Mouse (Mus musculus) MEL (cell line): ENCODE measurements around the gene Atp8a1. TPM values are rescaled to one million over a fixed set of nuclear protein-coding genes. Genes with fewer than 3 reads are reported as not detected.

Source experiments
- DNase-seq: peaks from one replicate; pipeline ENCODE4 v3.0.0; 2011; ENCODE audit warnings: low read depth, low spot score
- H3K27ac ChIP-seq: 2 replicates; pipeline ENCODE4 v1.5.1; 2012; ENCODE audit warnings: low read depth, mild to moderate bottlenecking, control low read depth, low read length, moderate library complexity; ENCODE audit not compliant: control insufficient read depth
- H3K27me3 ChIP-seq, 2 experiments: fragments of 150-350 bp in 1 of 2; sonication (generic) in 1 of 2; 2 replicates each; pipeline ENCODE4 v1.6.1; 2012; ENCODE audit warnings: low read length in 2 of 2, mild to moderate bottlenecking in 2 of 2, improper control_type of control experiment in 1 of 2, moderate library complexity in 1 of 2; ENCODE audit not compliant: insufficient read depth in 2 of 2, control insufficient read depth in 1 of 2
- H3K36me3 ChIP-seq, 2 experiments: 2 replicates each; pipeline ENCODE4 v1.6.1; 2012 to 2014; ENCODE audit warnings: low read length in 2 of 2, improper control_type of control experiment in 1 of 2, inconsistent platforms in 1 of 2, mild to moderate bottlenecking in 1 of 2; ENCODE audit not compliant: insufficient read depth in 2 of 2, control insufficient read depth in 1 of 2
- H3K4me1 ChIP-seq, 2 experiments: fragments of 150-350 bp in 1 of 2; sonication (generic) in 1 of 2; 2 replicates each; pipeline ENCODE4 v1.6.1; 2012; ENCODE audit warnings: low read length in 2 of 2, improper control_type of control experiment in 1 of 2, mild to moderate bottlenecking in 1 of 2; ENCODE audit not compliant: insufficient read depth in 2 of 2, control insufficient read depth in 1 of 2
- H3K4me3 ChIP-seq, 2 experiments: fragments of 150-350 bp in 1 of 2; sonication (generic) in 1 of 2; 2 replicates each; pipeline ENCODE4 v1.5.1; 2012; ENCODE audit warnings: low read depth in 2 of 2, low read length in 2 of 2, mild to moderate bottlenecking in 2 of 2, moderate library complexity in 2 of 2, control low read depth in 1 of 2, improper control_type of control experiment in 1 of 2; ENCODE audit not compliant: control insufficient read depth in 1 of 2, insufficient read depth in 1 of 2
- H3K79me2 ChIP-seq: 2 replicates; pipeline ENCODE4 v1.6.1; 2012; ENCODE audit warnings: mild to moderate bottlenecking, low read length, moderate library complexity; ENCODE audit not compliant: control insufficient read depth, poor library complexity, insufficient read depth
- H3K9ac ChIP-seq: 2 replicates; pipeline ENCODE4 v1.6.1; 2012; ENCODE audit warnings: low read depth, mild to moderate bottlenecking, control low read depth, low read length, moderate library complexity; ENCODE audit not compliant: control insufficient read depth, poor library complexity, severe bottlenecking
- H3K9me3 ChIP-seq: fragments of 150-350 bp; sonication (generic); replicated peaks from 2 replicates; pipeline ENCODE4 v1.6.1; 2012; ENCODE audit warnings: mild to moderate bottlenecking, low read length, improper control_type of control experiment, moderate library complexity; ENCODE audit not compliant: insufficient read depth
- ELF1 ChIP-seq: IDR thresholded peaks from 2 replicates; pipeline ENCODE4 v1.6.1; 2014; ENCODE audit warnings: low read depth, mild to moderate bottlenecking, inconsistent platforms, low read length, improper control_type of control experiment, moderate library complexity
- EP300 ChIP-seq, 2 experiments: IDR thresholded peaks; 2 replicates each; pipeline ENCODE4 v1.6.1; 2011; ENCODE audit warnings: improper control_type of control experiment in 2 of 2, low read length in 2 of 2, low read depth in 1 of 2, mild to moderate bottlenecking in 1 of 2
- ETS1 ChIP-seq: IDR thresholded peaks from 2 replicates; pipeline ENCODE4 v1.6.1; 2012; ENCODE audit warnings: low read depth, mild to moderate bottlenecking, inconsistent platforms, low read length, improper control_type of control experiment, moderate library complexity
- GATA1 ChIP-seq: IDR thresholded peaks from 2 replicates; pipeline ENCODE4 v1.6.1; 2011; ENCODE audit warnings: low read depth, low read length, improper control_type of control experiment
- JUND ChIP-seq: IDR thresholded peaks from 2 replicates; pipeline ENCODE4 v1.6.1; 2011; ENCODE audit warnings: low read depth, mild to moderate bottlenecking, improper control_type of control experiment, low read length
- MAX ChIP-seq: IDR thresholded peaks from 2 replicates; pipeline ENCODE4 v1.6.1; 2011; ENCODE audit warnings: low read length, improper control_type of control experiment
- MAZ ChIP-seq: IDR thresholded peaks from 2 replicates; pipeline ENCODE4 v1.6.1; 2012; ENCODE audit warnings: low read depth, mild to moderate bottlenecking, inconsistent platforms, low read length, improper control_type of control experiment
- MEF2A ChIP-seq: IDR thresholded peaks from 2 replicates; pipeline ENCODE4 v1.6.1; 2014; ENCODE audit warnings: low read depth, mild to moderate bottlenecking, inconsistent platforms, low read length, improper control_type of control experiment; ENCODE audit not compliant: poor library complexity, insufficient replicate concordance, severe bottlenecking; ENCODE audit errors: extremely low read depth
- NRF1 ChIP-seq: IDR thresholded peaks from 2 replicates; pipeline ENCODE4 v1.6.1; 2014; ENCODE audit warnings: low read depth, mild to moderate bottlenecking, inconsistent platforms, low read length, improper control_type of control experiment, moderate library complexity; ENCODE audit not compliant: poor library complexity, insufficient read depth, severe bottlenecking
- RAD21 ChIP-seq: IDR thresholded peaks from 2 replicates; pipeline ENCODE4 v1.6.1; 2011; ENCODE audit warnings: mild to moderate bottlenecking, low read depth, low read length, improper control_type of control experiment
- RCOR1 ChIP-seq: IDR thresholded peaks from 2 replicates; pipeline ENCODE4 v1.6.1; 2012; ENCODE audit warnings: low read depth, mild to moderate bottlenecking, inconsistent platforms, low read length, improper control_type of control experiment
- SIN3A ChIP-seq: IDR thresholded peaks from 2 replicates; pipeline ENCODE4 v1.6.1; 2012; ENCODE audit warnings: low read length, improper control_type of control experiment, inconsistent platforms
- TCF12 ChIP-seq: IDR thresholded peaks from 2 replicates; pipeline ENCODE4 v1.6.1; 2014; ENCODE audit warnings: low read depth, mild to moderate bottlenecking, inconsistent platforms, low read length, improper control_type of control experiment, moderate library complexity
- UBTF ChIP-seq: IDR thresholded peaks from 2 replicates; pipeline ENCODE4 v1.6.1; 2012; ENCODE audit warnings: low read depth, mild to moderate bottlenecking, inconsistent platforms, low read length, improper control_type of control experiment, moderate library complexity, borderline replicate concordance; ENCODE audit not compliant: insufficient read depth
- ZC3H11A ChIP-seq: IDR thresholded peaks from 2 replicates; pipeline ENCODE4 v1.6.1; 2012; ENCODE audit warnings: low read depth, mild to moderate bottlenecking, inconsistent platforms, low read length, improper control_type of control experiment
- ZKSCAN1 ChIP-seq: IDR thresholded peaks from 2 replicates; pipeline ENCODE4 v1.6.1; 2012; ENCODE audit warnings: low read depth, mild to moderate bottlenecking, inconsistent platforms, low read length, improper control_type of control experiment, moderate library complexity
- polyA plus RNA-seq, 2 experiments: library from polyadenylated mRNA; stranded (reverse) in 1 of 2; unstranded in 1 of 2; fragments of >175 nt in 1 of 2; fragments of >200 nt in 1 of 2; gene quantifications; 2 replicates each; pipeline versions ENCODE4 v1.2.1 to v1.2.4; 2012; ENCODE audit warnings: low replicate concordance in 2 of 2, low read depth in 1 of 2; ENCODE audit not compliant: insufficient read length in 2 of 2, insufficient read depth in 1 of 2, missing spikeins in 1 of 2
- total RNA-seq: library from RNA; depleted of rRNA; stranded (reverse); fragments of 300-350 nt; gene quantifications from 2 replicates; pipeline ENCODE4 v1.2.3, GENCODE M21; 2012

The Atp8a1 gene
- total and polyA plus RNA-seq, 3 experiments, result 18.2 to 22.1 TPM; not detected in 1

- no peak overlapping the region for H3K4me3 ChIP-seq
These were observed 36.4 kb upstream of the Atp8a1 start for GRCm38 (mm10) chr5:67883564-67884171.

GRCm38 (mm10) chr5:67871414-67871813 is 24.2 kb upstream of the Atp8a1 start:
- no peaks in the 10 kb centered on the region for H3K9me3 ChIP-seq
- TF ChIP-seq GATA1, result peak; percentile 55
- peak; percentile 61 for TF ChIP-seq RCOR1
- no peak for TF ChIP-seq SIN3A
- no peak for TF ChIP-seq ZC3H11A
- TF ChIP-seq ETS1, result peak; percentile 84
- peak; percentile 50; the same call in 1 of the 2 replicates for TF ChIP-seq TCF12
- peak; percentile 37 to 47; a peak in 3 of 4 replicates for TF ChIP-seq EP300 (IDR thresholded peaks at IDR 0.05; ENCODE audit: low read depth in 1 of 2, low read length in 2 of 2)
- TF ChIP-seq, all 39 proteins: peak for 5
- Histone ChIP-seq H3K4me1 (no peaks in the 10 kb centered on the region), H3K27me3 (no peaks in the 10 kb centered on the region), H3K27ac (no peak overlapping the region), H3K9ac (no peak overlapping the region), H3K36me3 (peaks cover 0 to 5% of the 10 kb centered on the region in 2 experiments; a peak in 2 of 4 replicates), H3K4me3 (no peak overlapping the region), H3K79me2 (no peaks in the 10 kb centered on the region)
- DNase-seq, result peak; percentile 38

More at GRCm38 (mm10) chr5:67883564-67884171, 36.4 kb upstream of the Atp8a1 start:
- Histone ChIP-seq H3K27me3 (no peaks in the 10 kb centered on the region; a peak in 1 of 4 replicates), H3K79me2 (no peaks in the 10 kb centered on the region), H3K27ac (no peak overlapping the region), H3K4me1 (no peaks in the 10 kb centered on the region), H3K9me3 (no peaks in the 10 kb centered on the region), H3K36me3 (no peaks in the 10 kb centered on the region), H3K9ac (no peak overlapping the region)
- no peak for TF ChIP-seq MAZ
- no peak for TF ChIP-seq SIN3A
- no peak for TF ChIP-seq UBTF
- TF ChIP-seq RAD21, result no peak
- no peak for TF ChIP-seq MAX
- no peak for TF ChIP-seq ZKSCAN1
- no peak for TF ChIP-seq JUND
- no peak for TF ChIP-seq ETS1
- no peak for TF ChIP-seq MEF2A
- TF ChIP-seq NRF1, result no peak
- TF ChIP-seq ELF1, result no peak
- TF ChIP-seq ZC3H11A, result no peak
- no peak for DNase-seq
